Mouse (Mus musculus) E14TG2a.4 (cell line): ENCODE measurements around the gene Esr1.

Source experiments
- CTCF ChIP-seq: conservative IDR thresholded peaks from 2 replicates; pipeline ENCODE4 v1.5.1; 2014; ENCODE audit warnings: low read length
- POU5F1 ChIP-seq: IDR thresholded peaks from 2 replicates; pipeline ENCODE4 v1.6.1; 2014; ENCODE audit warnings: low read length, borderline replicate concordance

DNA sequence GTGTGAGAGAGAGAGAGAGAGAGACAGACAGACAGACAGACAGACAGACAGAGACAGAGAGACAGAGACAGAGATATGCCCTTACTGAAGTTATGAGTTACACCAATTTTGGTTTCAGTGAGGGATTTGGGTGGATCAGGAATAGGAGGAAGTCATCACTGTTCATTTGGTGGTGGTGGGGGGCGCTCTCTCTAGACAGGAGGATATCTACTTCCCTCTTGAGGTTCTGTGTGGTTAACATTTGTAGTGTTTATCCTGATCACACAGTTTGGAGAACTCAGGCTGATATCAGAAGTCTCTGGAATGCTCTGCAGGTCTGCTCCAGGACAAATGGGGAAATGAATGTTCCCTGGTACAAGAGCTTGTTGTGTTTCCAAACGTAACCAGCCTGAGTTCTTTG is 312.2 kb downstream of the Esr1 start:
- TF ChIP-seq CTCF (no peak), POU5F1 (no peak)
